Mouse (Mus musculus): Measurements from ENCODE around the gene Gm5483. TPM values are rescaled to one million over a fixed set of nuclear protein-coding genes. Genes with fewer than 3 reads are reported as not detected.
"Not testable (repeated sequence)": the region's sequence is repeated elsewhere in the genome, so short reads cannot be mapped to it uniquely, and the experiment has no call there.

The Gm5483 gene
- polyA plus RNA-seq, 1 experiment = not detected

- no peak within 1 kb of the TSS for H3K4me3 ChIP-seq (replicated peaks; ENCODE audit: insufficient read depth, low read depth, low read length)
- no peaks in the 10 kb centered on the region for H3K27me3 ChIP-seq (ENCODE audit: control insufficient read depth, insufficient read depth, low read length)
- H3K27ac ChIP-seq (ENCODE audit: insufficient read depth, low read length) = no peak within 1 kb of the TSS
- WGBS = 75% methylated on average over 2 of the region's 2 CpGs
- no peak for TF ChIP-seq POLR2A (IDR thresholded peaks at IDR 0.05; ENCODE audit: borderline replicate concordance, insufficient read depth, low read length)
- TF ChIP-seq CTCF (IDR thresholded peaks at IDR 0.05; ENCODE audit: borderline replicate concordance, insufficient read depth, low read depth, low read length) = no peak
- DNase-seq = no peak
- no peaks in the 10 kb centered on the region for H3K4me1 ChIP-seq (ENCODE audit: control insufficient read depth, insufficient read depth, low read length)
These were observed 26.0 kb downstream of the Gm5483 start, which contains the start of gene Gm5416 for GRCm38 (mm10) chr16:36209967-36210453. TSS of gene Gm5416 (plus strand) at chr16:36210403.

- H3K4me1 ChIP-seq (ENCODE audit: control insufficient read depth, insufficient read depth, low read length); H3K4me3 ChIP-seq (replicated peaks; ENCODE audit: insufficient read depth, low read depth, low read length); DNase-seq; H3K27me3 ChIP-seq (ENCODE audit: control insufficient read depth, insufficient read depth, low read length); H3K27ac ChIP-seq (ENCODE audit: insufficient read depth, low read length): not testable (repeated sequence)
- WGBS = 95% methylated on average over 7 of the region's 7 CpGs
These were observed 37.2 kb downstream of the Gm5483 start, which contains the start of gene 2010005H15Rik for GRCm38 (mm10) chr16:36221168-36221567. TSS of gene 2010005H15Rik (plus strand) at chr16:36221468.

Other genes starting within 250 kb of the Gm5483 start
- gene Parp9, start 245.7 kb upstream of the Gm5483 start, polyA plus RNA-seq (2012; rRNA removed) = 2.6 and 2.9 TPM in 2 replicates
- gene Dtx3l, start 245.1 kb upstream of the Gm5483 start, polyA plus RNA-seq (2012; rRNA removed) = 2.2 and 2.5 TPM in 2 replicates
- 46.2 and 46.6 TPM in 2 replicates for gene Kpna1, start 205.5 kb upstream of the Gm5483 start, polyA plus RNA-seq (2012; rRNA removed)
- 5.1 and 6.4 TPM in 2 replicates for gene Wdr5b, start 143.0 kb upstream of the Gm5483 start, polyA plus RNA-seq (2012; rRNA removed)
- 163 and 166 TPM in 2 replicates for gene Fam162a, start 112.6 kb upstream of the Gm5483 start, polyA plus RNA-seq (2012; rRNA removed)
- 19.2 and 20.5 TPM in 2 replicates for gene Ccdc58, start 112.5 kb upstream of the Gm5483 start, polyA plus RNA-seq (2012; rRNA removed)
- gene Csta1, start 53.0 kb upstream of the Gm5483 start, polyA plus RNA-seq (2012; rRNA removed) = not detected in 2 replicates
- gene Stfa2l1, start 27.4 kb upstream of the Gm5483 start, polyA plus RNA-seq (2012; rRNA removed) = not detected in 2 replicates
- gene Gm5416, start 26.2 kb downstream of the Gm5483 start, polyA plus RNA-seq (2012; rRNA removed) = not detected in 2 replicates
- gene 2010005H15Rik, start 37.3 kb downstream of the Gm5483 start, polyA plus RNA-seq (2012; rRNA removed) = not detected in 2 replicates
- not detected in 2 replicates for gene Stfa1, start 92.7 kb downstream of the Gm5483 start, polyA plus RNA-seq (2012; rRNA removed)
- not detected in 2 replicates for gene BC117090, start 150.1 kb downstream of the Gm5483 start, polyA plus RNA-seq (2012; rRNA removed)
- not detected in 2 replicates for gene BC100530, start 183.5 kb downstream of the Gm5483 start, polyA plus RNA-seq (2012; rRNA removed)
- gene Stfa2, start 224.2 kb downstream of the Gm5483 start, polyA plus RNA-seq (2012; rRNA removed) = not detected in 2 replicates